Mouse (Mus musculus) hindbrain, embryonic 11.5 days (tissue): ENCODE data around the gene Sel1l. TPM values are rescaled to one million over a fixed set of nuclear protein-coding genes. Genes with fewer than 3 reads are reported as not detected.

ENCODE experiments used
- ATAC-seq: fragments of 200-750 bp; cut with Nextera tagmentation; 2 replicates; pipeline ENCODE4 v1.8.0; 2017; ENCODE audit warnings: mild to moderate bottlenecking, moderate TSS enrichment, moderate library complexity; ENCODE audit not compliant: low FRiP score
- DNase-seq: peaks from one replicate; pipeline ENCODE4 v3.0.0-alpha.2; 2015; ENCODE audit warnings: low spot score
- H3K27ac ChIP-seq: fragments of 300-500 bp; sonication (generic); 2 replicates; pipeline ENCODE4 v1.5.1; 2014; ENCODE audit warnings: mild to moderate bottlenecking, low read depth, low read length
- H3K27me3 ChIP-seq: fragments of 300-500 bp; sonication (generic); 2 replicates; pipeline ENCODE4 v1.6.1; 2014; ENCODE audit warnings: mild to moderate bottlenecking, low read length, moderate library complexity, mixed read lengths; ENCODE audit not compliant: control insufficient read depth, insufficient read depth
- H3K36me3 ChIP-seq: fragments of 300-500 bp; sonication (generic); 2 replicates; pipeline ENCODE4 v1.6.1; 2014; ENCODE audit warnings: mild to moderate bottlenecking, low read length, moderate library complexity, mixed read lengths; ENCODE audit not compliant: control insufficient read depth, insufficient read depth
- H3K4me1 ChIP-seq: fragments of 300-500 bp; sonication (generic); replicated peaks from 2 replicates; pipeline ENCODE4 v1.6.1; 2014; ENCODE audit warnings: low read length, mixed read lengths; ENCODE audit not compliant: control insufficient read depth, insufficient read depth
- H3K4me2 ChIP-seq: fragments of 300-500 bp; sonication (generic); replicated peaks from 2 replicates; pipeline ENCODE4 v1.6.1; 2014; ENCODE audit warnings: mild to moderate bottlenecking, low read depth, low read length
- H3K4me3 ChIP-seq: fragments of 300-500 bp; sonication (generic); 2 replicates; pipeline ENCODE4 v1.5.1; 2014; ENCODE audit warnings: low read depth, low read length
- H3K9ac ChIP-seq: fragments of 300-500 bp; sonication (generic); 2 replicates; pipeline ENCODE4 v1.6.1; 2014; ENCODE audit warnings: low read depth, low read length
- H3K9me3 ChIP-seq: fragments of 300-500 bp; sonication (generic); 2 replicates; pipeline ENCODE4 v1.6.1; 2016; ENCODE audit warnings: low read length; ENCODE audit not compliant: control insufficient read depth
- WGBS: fragments of 180-500 bp; shearing (Covaris S2); extraction: QIAGEN DNeasy Blood & Tissue Kit; methylation state at CpG from one replicate; pipeline ENCODE4 v1.1.7; 2014; 5-methylcytosine and 5-hydroxymethylcytosine counted together
- polyA plus RNA-seq: library from polyadenylated mRNA; unstranded; fragments of >200 nt; fragmentation: Nextera tagmentation; extraction: Ambion mirVana; gene quantifications from 2 replicates; pipeline ENCODE4 v1.2.1, GENCODE M21; 2014

The Sel1l gene
- polyA plus RNA-seq, 1 experiment from 2014 or later, result 82.7 TPM

DNA sequence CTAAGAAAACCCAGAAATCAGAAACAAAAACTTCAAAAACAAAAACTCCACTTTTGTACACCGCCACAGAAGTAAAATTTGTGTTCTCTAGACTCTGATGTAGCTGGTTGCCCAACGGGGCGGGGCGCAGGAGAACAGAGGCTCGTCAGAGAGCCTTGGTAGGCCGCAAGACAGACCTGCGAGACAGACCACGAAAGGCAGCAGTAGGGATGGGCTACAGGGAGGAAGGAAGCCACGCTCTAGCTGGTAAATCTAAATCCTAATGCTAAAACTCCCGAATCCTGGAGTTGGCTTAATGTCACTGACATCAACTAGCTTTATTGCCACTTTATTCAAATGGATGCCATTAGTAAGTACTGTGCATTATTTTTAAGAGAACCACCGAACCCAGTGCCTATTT, 41.9 kb downstream of the Sel1l start:
- no peak overlapping the region for H3K9ac ChIP-seq
- H3K4me1 ChIP-seq, result no peaks in the 10 kb centered on the region
- ATAC-seq, result no peak
- H3K27ac ChIP-seq, result no peak overlapping the region
- H3K9me3 ChIP-seq, result no peaks in the 10 kb centered on the region
- no peaks in the 10 kb centered on the region for H3K27me3 ChIP-seq
- DNase-seq, result no peak
- no peak overlapping the region for H3K4me3 ChIP-seq
- H3K36me3 ChIP-seq, result peaks cover 4% of the 10 kb centered on the region; the same call in 1 of the 2 replicates
- WGBS, result 93% methylated on average over 11 of the region's 11 CpGs
- no peak overlapping the region for H3K4me2 ChIP-seq

DNA sequence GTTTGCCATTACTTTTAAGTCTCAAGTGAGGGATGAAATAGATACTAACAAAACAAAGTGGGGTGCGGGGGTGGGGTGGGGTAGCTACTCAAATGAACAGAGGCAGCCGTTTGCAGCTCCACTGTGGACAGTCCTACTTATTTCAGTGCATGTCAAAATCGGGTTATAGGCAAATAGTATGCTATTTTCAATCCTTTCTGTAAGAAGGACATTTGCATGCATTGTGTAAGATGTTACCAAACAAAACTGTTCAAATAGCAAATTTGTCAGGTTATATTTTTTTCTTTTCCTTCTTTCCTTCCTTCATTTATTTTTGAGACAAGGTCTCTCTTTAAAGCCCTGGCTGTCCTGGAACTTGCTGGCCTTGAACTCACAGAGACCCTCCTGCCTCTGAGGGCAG, 44.7 kb downstream of the Sel1l start:
- H3K36me3 ChIP-seq, result no peaks in the 10 kb centered on the region
- WGBS, result 77% methylated on average over 3 of the region's 3 CpGs
- H3K4me2 ChIP-seq, result no peak overlapping the region
- H3K9me3 ChIP-seq, result no peaks in the 10 kb centered on the region
- H3K9ac ChIP-seq, result no peak overlapping the region
- no peaks in the 10 kb centered on the region for H3K27me3 ChIP-seq
- H3K4me1 ChIP-seq, result no peaks in the 10 kb centered on the region
- no peak overlapping the region for H3K4me3 ChIP-seq
- DNase-seq, result no peak
- no peak for ATAC-seq
- H3K27ac ChIP-seq, result no peak overlapping the region

GRCm38 (mm10) chr12:91803207-91803932, 45.6 kb downstream of the Sel1l start:
- Histone ChIP-seq H3K4me2 (no peak overlapping the region), H3K27ac (no peak overlapping the region), H3K4me3 (no peak overlapping the region), H3K4me1 (no peaks in the 10 kb centered on the region), H3K9me3 (no peaks in the 10 kb centered on the region), H3K27me3 (no peaks in the 10 kb centered on the region), H3K36me3 (no peaks in the 10 kb centered on the region), H3K9ac (no peak overlapping the region)
- ATAC-seq (no peak), DNase-seq (no peak)
- 89% methylated on average over 13 of the region's 13 CpGs for WGBS

DNA sequence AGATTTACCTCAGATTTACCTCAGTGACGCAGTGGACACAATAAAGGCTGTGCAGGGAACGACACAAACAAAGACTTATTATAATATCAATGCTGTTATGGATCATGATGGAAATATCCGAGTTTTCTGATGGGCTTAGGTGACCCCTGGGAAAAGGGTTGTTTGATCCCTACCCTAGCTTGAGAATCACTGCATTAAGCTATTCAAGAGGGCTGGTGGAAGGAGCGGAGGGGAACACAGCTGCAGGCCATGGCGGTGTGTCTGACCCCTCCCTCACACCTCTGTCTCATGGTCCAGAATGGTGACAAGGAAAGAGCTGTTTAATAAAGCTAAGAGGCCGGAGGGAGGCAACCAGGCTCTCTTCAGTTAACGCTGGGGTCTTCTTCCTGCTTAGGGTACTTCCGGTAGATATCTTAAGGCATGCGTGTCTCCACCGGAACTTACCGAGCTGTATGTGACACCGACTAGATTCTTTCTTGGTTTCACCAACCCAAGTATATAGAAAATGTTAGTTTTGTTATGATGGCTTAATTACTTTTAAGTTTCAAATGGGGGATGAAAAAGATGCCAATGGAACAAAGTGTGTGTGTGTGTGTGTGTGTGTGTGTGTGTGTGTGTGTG, 46.3 kb downstream of the Sel1l start:
- Histone ChIP-seq H3K36me3 (no peaks in the 10 kb centered on the region), H3K27ac (no peak overlapping the region), H3K9me3 (no peaks in the 10 kb centered on the region), H3K4me3 (no peak overlapping the region), H3K9ac (no peak overlapping the region), H3K27me3 (no peaks in the 10 kb centered on the region), H3K4me2 (no peak overlapping the region), H3K4me1 (no peaks in the 10 kb centered on the region)
- DNase-seq, result no peak
- WGBS, result 87% methylated on average over 12 of the region's 12 CpGs
- ATAC-seq, result no peak

DNA sequence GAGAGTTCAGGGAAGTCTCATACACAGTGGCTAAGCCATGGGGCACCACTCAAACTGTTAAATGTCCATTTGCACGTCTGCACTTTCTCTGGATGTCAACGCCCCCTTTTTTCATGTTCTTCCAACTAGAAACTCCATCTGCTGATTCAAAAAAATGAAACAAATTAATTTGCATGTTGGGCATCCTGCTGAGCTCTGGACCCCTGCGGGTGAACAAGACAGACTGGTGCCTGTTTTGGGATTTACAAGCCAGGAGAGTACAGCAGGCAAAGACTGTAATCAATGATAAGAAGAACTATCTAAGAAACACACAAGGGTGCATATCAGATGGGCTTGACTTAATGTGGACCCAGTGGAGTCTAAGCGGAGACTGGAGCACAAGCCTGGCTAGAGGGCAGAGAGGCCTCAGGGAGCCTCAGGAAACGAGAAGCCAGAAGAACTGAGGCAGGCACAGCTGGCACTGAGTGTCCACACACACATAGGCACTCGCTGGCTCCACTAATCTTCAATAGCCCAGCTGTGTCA, 48.0 kb downstream of the Sel1l start:
- ATAC-seq (no peak), DNase-seq (no peak)
- no peak overlapping the region for H3K4me2 ChIP-seq
- 77% methylated on average over 6 of the region's 6 CpGs for WGBS
- no peaks in the 10 kb centered on the region for H3K27me3 ChIP-seq
- H3K27ac ChIP-seq, result no peak overlapping the region
- H3K4me1 ChIP-seq, result no peaks in the 10 kb centered on the region
- no peaks in the 10 kb centered on the region for H3K9me3 ChIP-seq
- no peak overlapping the region for H3K9ac ChIP-seq
- H3K36me3 ChIP-seq, result no peaks in the 10 kb centered on the region
- no peak overlapping the region for H3K4me3 ChIP-seq

GRCm38 (mm10) chr12:91799821-91800335, 49.1 kb downstream of the Sel1l start:
- no peak overlapping the region for H3K4me2 ChIP-seq
- H3K4me1 ChIP-seq, result no peaks in the 10 kb centered on the region
- 79% methylated on average over 12 of the region's 12 CpGs for WGBS
- no peak overlapping the region for H3K27ac ChIP-seq
- ATAC-seq (no peak), DNase-seq (no peak)
- H3K36me3 ChIP-seq, result no peaks in the 10 kb centered on the region
- H3K4me3 ChIP-seq, result no peak overlapping the region
- no peaks in the 10 kb centered on the region for H3K27me3 ChIP-seq
- no peak overlapping the region for H3K9ac ChIP-seq
- H3K9me3 ChIP-seq, result no peaks in the 10 kb centered on the region

DNA sequence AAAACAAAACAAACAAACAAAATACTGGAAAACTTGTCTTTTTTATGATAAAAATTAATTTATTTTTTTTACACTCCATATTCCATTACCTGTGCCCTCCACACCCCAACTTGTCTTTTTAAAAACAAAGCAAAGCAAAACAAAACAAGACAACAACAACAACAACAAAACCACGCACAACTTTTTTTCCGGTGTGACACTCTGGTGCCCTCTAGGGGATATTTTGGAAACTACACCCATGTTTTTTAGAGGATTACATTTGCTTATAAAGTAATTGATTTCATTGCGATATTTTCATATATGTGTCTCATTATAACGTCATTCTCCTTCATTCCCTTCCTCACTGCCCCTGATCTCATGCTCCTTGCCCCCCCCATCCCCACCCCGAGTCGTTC, 49.6 kb downstream of the Sel1l start:
- Histone ChIP-seq H3K4me2 (no peak overlapping the region), H3K4me1 (no peaks in the 10 kb centered on the region), H3K9me3 (no peaks in the 10 kb centered on the region), H3K36me3 (no peaks in the 10 kb centered on the region), H3K4me3 (no peak overlapping the region), H3K27me3 (no peaks in the 10 kb centered on the region), H3K9ac (no peak overlapping the region), H3K27ac (no peak overlapping the region)
- DNase-seq (peak; percentile 65), ATAC-seq (no peak)
- WGBS, result 20% methylated on average over 6 of the region's 6 CpGs

DNA sequence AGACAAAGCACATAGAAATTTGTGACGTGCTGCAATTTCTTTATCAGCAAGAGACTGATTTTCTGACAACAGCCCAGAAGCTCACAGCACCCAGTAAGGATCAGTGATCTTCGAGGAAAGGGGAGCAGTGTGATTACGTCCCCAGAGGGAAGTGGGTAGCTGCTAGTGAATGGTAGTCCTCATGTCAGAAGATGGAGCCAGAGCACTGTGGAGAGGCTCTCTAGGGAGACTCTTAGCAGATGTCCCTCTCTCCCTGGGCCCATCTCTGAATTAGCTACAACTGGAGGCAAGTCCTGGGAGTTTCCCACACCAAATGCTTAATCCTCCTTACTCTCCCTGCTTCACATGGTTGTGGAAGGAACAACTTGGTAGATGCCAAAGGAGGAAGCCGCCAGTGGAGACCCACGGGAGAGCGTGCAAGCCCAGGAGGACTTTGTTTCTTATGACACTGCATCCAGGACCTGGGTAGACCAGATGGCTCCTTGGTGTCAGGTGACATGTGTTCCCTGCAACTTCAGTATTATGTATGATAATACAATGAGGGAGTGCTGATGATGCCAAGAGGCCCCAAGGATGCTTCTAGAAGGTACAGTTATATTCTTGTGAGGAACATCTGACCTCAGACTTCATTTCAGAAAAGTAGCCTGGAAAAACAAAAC, 50.1 kb downstream of the Sel1l start:
- DNase-seq (peak; percentile 38), ATAC-seq (no peak)
- Histone ChIP-seq H3K4me3 (no peak overlapping the region), H3K27me3 (no peaks in the 10 kb centered on the region), H3K4me2 (no peak overlapping the region), H3K9me3 (no peaks in the 10 kb centered on the region), H3K27ac (no peak overlapping the region), H3K4me1 (no peaks in the 10 kb centered on the region), H3K9ac (no peak overlapping the region), H3K36me3 (no peaks in the 10 kb centered on the region)
- 80% methylated on average over 6 of the region's 6 CpGs for WGBS
